Mouse (Mus musculus) ES-E14 (cell line): ENCODE results near the gene Cep57l1. TPM values are rescaled to one million over a fixed set of nuclear protein-coding genes. Genes with fewer than 3 reads are reported as not detected.

Experiments used
- DNase-seq: peaks from one replicate; pipeline ENCODE4 v3.0.0-alpha.2; 2013; ENCODE audit warnings: low read depth, low spot score
- H3K27ac ChIP-seq: 2 replicates; pipeline ENCODE4 v1.5.1; 2012; ENCODE audit warnings: low read depth, mild to moderate bottlenecking, low read length, moderate library complexity, mixed read lengths; ENCODE audit not compliant: poor library complexity, insufficient read depth, severe bottlenecking
- H3K36me3 ChIP-seq: 2 replicates; pipeline ENCODE4 v1.6.1; 2012; ENCODE audit warnings: mild to moderate bottlenecking, low read length, moderate library complexity, mixed read lengths; ENCODE audit not compliant: control insufficient read depth, poor library complexity, insufficient read depth, severe bottlenecking
- H3K4me1 ChIP-seq, 2 experiments: fragments of 150-350 bp in 1 of 2; sonication (generic) in 1 of 2; 2 replicates each; pipeline ENCODE4 v1.6.1; 2012; ENCODE audit warnings: low read length in 2 of 2, mild to moderate bottlenecking in 1 of 2, mixed read lengths in 1 of 2; ENCODE audit not compliant: control insufficient read depth in 2 of 2, insufficient read depth in 2 of 2, poor library complexity in 1 of 2
- H3K4me3 ChIP-seq, 2 experiments: fragments of 150-350 bp in 1 of 2; sonication (generic) in 1 of 2; 2 replicates each; pipeline ENCODE4 v1.5.1; 2012; ENCODE audit warnings: low read length in 2 of 2, low read depth in 1 of 2, mild to moderate bottlenecking in 1 of 2, mixed read lengths in 1 of 2; ENCODE audit not compliant: insufficient read depth in 1 of 2, poor library complexity in 1 of 2, severe bottlenecking in 1 of 2
- H3K9ac ChIP-seq: 2 replicates; pipeline ENCODE4 v1.6.1; 2012; ENCODE audit warnings: low read depth, mild to moderate bottlenecking, low read length, mixed read lengths; ENCODE audit not compliant: poor library complexity, insufficient read depth, severe bottlenecking
- H3K9me3 ChIP-seq: fragments of 150-350 bp; sonication (generic); 2 replicates; pipeline ENCODE4 v1.6.1; 2012; ENCODE audit warnings: low read depth, mild to moderate bottlenecking, low read length; ENCODE audit not compliant: control insufficient read depth, insufficient read depth
- CHD2 ChIP-seq: IDR thresholded peaks from 2 replicates; pipeline ENCODE4 v1.6.1; 2014; ENCODE audit warnings: mild to moderate bottlenecking, low read depth, low read length, inconsistent platforms
- HCFC1 ChIP-seq: IDR thresholded peaks from 2 replicates; pipeline ENCODE4 v1.6.1; 2012; ENCODE audit warnings: low read length, inconsistent platforms, borderline replicate concordance; ENCODE audit not compliant: insufficient read depth
- MAFK ChIP-seq: IDR thresholded peaks from 2 replicates; pipeline ENCODE4 v1.6.1; 2014; ENCODE audit warnings: mild to moderate bottlenecking, low read depth, low read length, inconsistent platforms; ENCODE audit not compliant: insufficient read depth
- ZC3H11A ChIP-seq: IDR thresholded peaks from 2 replicates; pipeline ENCODE4 v1.6.1; 2012; ENCODE audit warnings: low read depth, mild to moderate bottlenecking, inconsistent platforms, low read length, borderline replicate concordance
- ZNF384 ChIP-seq: IDR thresholded peaks from 2 replicates; pipeline ENCODE4 v1.6.1; 2012; ENCODE audit warnings: low read depth, low read length, inconsistent platforms
- in situ Hi-C, 2 experiments: fragments of 600-800 bp; cut with MboI; formaldehyde crosslinking; loops; one replicate each; pipeline ENCODE4 v1.15.1; 2025; ENCODE audit warnings: low sequenced_read_pairs in 2 of 2, inconsistent platforms in 1 of 2; ENCODE audit not compliant: unreplicated experiment in 2 of 2
- total RNA-seq: library from RNA; depleted of rRNA; stranded (reverse); fragments of 300-350 nt; gene quantifications from 2 replicates; pipeline ENCODE4 v1.2.3, GENCODE M21; 2012

Gene Cep57l1
- total RNA-seq, 1 experiment: 32.0 TPM

GRCm38 (mm10) chr10:41792375-41792774, 17.3 kb downstream of the Cep57l1 start:
- in situ Hi-C loops: no loop called here
- Histone ChIP-seq H3K9me3 (peaks cover 45% of the 10 kb centered on the region), H3K4me3 (no peak overlapping the region), H3K9ac (no peak overlapping the region), H3K4me1 (no peaks in the 10 kb centered on the region), H3K36me3 (peaks cover 8% of the 10 kb centered on the region), H3K27ac (peak overlapping the region; percentile 76; the same call in 1 of the 2 replicates)
- peak; percentile 81 for DNase-seq
- no peak for TF ChIP-seq ZC3H11A
- no peak for TF ChIP-seq HCFC1
- TF ChIP-seq CHD2: no peak
- no peak for TF ChIP-seq MAFK

GRCm38 (mm10) chr10:41767254-41767653, 42.4 kb downstream of the Cep57l1 start:
- H3K36me3 ChIP-seq: no peaks in the 10 kb centered on the region
- no peaks in the 10 kb centered on the region for H3K9me3 ChIP-seq
- H3K9ac ChIP-seq: no peak overlapping the region
- no peak for TF ChIP-seq MAFK
- TF ChIP-seq ZC3H11A: no peak
- TF ChIP-seq CHD2: no peak
- no peak for TF ChIP-seq ZNF384
- TF ChIP-seq HCFC1: no peak
- H3K27ac ChIP-seq: no peak overlapping the region
- no peak for DNase-seq
- peaks cover 2 to 4% of the 10 kb centered on the region in 2 experiments; a peak in 3 of 4 replicates for H3K4me1 ChIP-seq
- no peak overlapping the region for H3K4me3 ChIP-seq
- in situ Hi-C loops: no loop called here

GRCm38 (mm10) chr10:41766280-41766679, 43.4 kb downstream of the Cep57l1 start:
- Histone ChIP-seq H3K27ac (no peak overlapping the region), H3K36me3 (no peaks in the 10 kb centered on the region), H3K9ac (no peak overlapping the region), H3K4me1 (peaks cover 2 to 4% of the 10 kb centered on the region in 2 experiments; a peak in 3 of 4 replicates), H3K9me3 (no peaks in the 10 kb centered on the region), H3K4me3 (no peak overlapping the region)
- in situ Hi-C loops: no loop called here
- TF ChIP-seq ZC3H11A: no peak
- TF ChIP-seq CHD2: no peak
- no peak for TF ChIP-seq MAFK
- no peak for TF ChIP-seq ZNF384
- no peak for TF ChIP-seq HCFC1
- no peak for DNase-seq

GRCm38 (mm10) chr10:41765586-41765985, 44.1 kb downstream of the Cep57l1 start:
- in situ Hi-C loops: no loop called here

DNA sequence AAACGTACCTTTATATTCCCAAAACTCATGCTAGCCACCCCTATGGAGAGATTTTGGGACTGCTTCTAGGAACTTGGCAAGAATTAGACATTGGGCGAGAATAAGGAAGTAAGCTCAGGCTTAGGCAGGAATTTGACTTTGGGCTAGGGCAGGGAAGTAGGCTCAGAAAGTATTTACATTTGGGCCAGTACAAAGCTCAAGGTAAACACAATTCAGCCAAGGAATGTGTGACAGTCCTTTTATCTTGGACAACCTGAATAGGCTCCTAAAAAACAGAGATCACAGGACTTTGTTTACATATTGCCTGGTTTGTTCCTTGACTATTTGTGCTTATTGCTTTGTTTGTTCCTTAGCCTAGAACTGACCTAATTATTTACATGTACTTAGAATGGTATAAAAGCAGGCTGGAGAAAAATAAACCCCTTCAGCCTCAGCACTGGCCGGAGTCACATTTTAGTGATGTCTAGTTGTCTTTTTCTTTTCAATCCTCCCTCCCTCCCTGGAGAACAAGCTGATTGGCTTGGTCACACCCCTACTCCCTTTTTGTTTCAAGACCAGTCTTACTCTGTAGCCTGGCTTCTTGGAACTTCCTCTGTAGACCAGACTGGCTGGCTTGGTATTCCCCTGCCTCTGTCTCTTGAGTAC, 45.8 kb downstream of the Cep57l1 start:
- Histone ChIP-seq H3K9ac (no peak overlapping the region), H3K9me3 (no peaks in the 10 kb centered on the region)

More at GRCm38 (mm10) chr10:41765586-41765985, 44.1 kb downstream of the Cep57l1 start:
- TF ChIP-seq MAFK: no peak
- Histone ChIP-seq H3K9ac (no peak overlapping the region), H3K4me1 (peaks cover 2 to 8% of the 10 kb centered on the region in 2 experiments; a peak in 3 of 4 replicates), H3K4me3 (no peak overlapping the region), H3K9me3 (no peaks in the 10 kb centered on the region), H3K36me3 (no peaks in the 10 kb centered on the region), H3K27ac (no peak overlapping the region)
- no peak for DNase-seq

More for the DNA sequence above, 45.8 kb downstream of the Cep57l1 start:
- peak; percentile 47 for DNase-seq
- Histone ChIP-seq H3K4me1 (peaks cover 2 to 8% of the 10 kb centered on the region in 2 experiments; a peak in 3 of 4 replicates), H3K4me3 (no peak overlapping the region), H3K36me3 (no peaks in the 10 kb centered on the region), H3K27ac (peak overlapping the region; percentile 3; the same call in 1 of the 2 replicates)
- in situ Hi-C loops: no loop called here
- TF ChIP-seq ZNF384: no peak
- no peak for TF ChIP-seq ZC3H11A
- no peak for TF ChIP-seq HCFC1
- TF ChIP-seq MAFK: no peak
- no peak for TF ChIP-seq CHD2
